Mouse (Mus musculus) limb, embryonic 14.5 days (tissue): ENCODE measurements at regions not wholly inside any gene's neighbourhood (a gene's known extent, or its start where the extent isn't known, plus 50 kb on each side); places are given as distances from the start of the nearest gene placed in this dataset.

ENCODE experiments used
- ATAC-seq: fragments of 200-750 bp; cut with Nextera tagmentation; 2 replicates; pipeline ENCODE4 v1.8.0; 2017; ENCODE audit warnings: low read depth, moderate number of reproducible peaks, moderate TSS enrichment; ENCODE audit not compliant: low FRiP score
- DNase-seq: peaks from one replicate; pipeline ENCODE4 v3.0.0-alpha.2; 2015; ENCODE audit warnings: low spot score
- H3K27ac ChIP-seq: fragments of 300-500 bp; sonication (generic); replicated peaks from 2 replicates; pipeline ENCODE4 v1.5.1; 2014; ENCODE audit warnings: low read depth, mild to moderate bottlenecking, low read length, moderate library complexity, mixed read lengths
- H3K27me3 ChIP-seq: fragments of 300-500 bp; sonication (generic); 2 replicates; pipeline ENCODE4 v1.6.1; 2014; ENCODE audit warnings: low read length, mixed read lengths; ENCODE audit not compliant: control insufficient read depth, insufficient read depth
- H3K36me3 ChIP-seq: fragments of 300-500 bp; sonication (generic); 2 replicates; pipeline ENCODE4 v1.6.1; 2014; ENCODE audit warnings: mild to moderate bottlenecking, low read length, moderate library complexity, mixed read lengths; ENCODE audit not compliant: control insufficient read depth, insufficient read depth
- H3K4me1 ChIP-seq: fragments of 300-500 bp; sonication (generic); 2 replicates; pipeline ENCODE4 v1.6.1; 2014; ENCODE audit warnings: antibody characterized with exemption, low read length, mixed read lengths; ENCODE audit not compliant: control insufficient read depth, insufficient read depth
- H3K4me2 ChIP-seq: fragments of 300-500 bp; sonication (generic); replicated peaks from 2 replicates; pipeline ENCODE4 v1.6.1; 2014; ENCODE audit warnings: low read depth, mild to moderate bottlenecking, low read length, moderate library complexity; ENCODE audit not compliant: severe bottlenecking
- H3K4me3 ChIP-seq: fragments of 300-500 bp; sonication (generic); replicated peaks from 2 replicates; pipeline ENCODE4 v1.5.1; 2014; ENCODE audit warnings: low read length
- H3K9ac ChIP-seq: fragments of 300-500 bp; sonication (generic); 2 replicates; pipeline ENCODE4 v1.6.1; 2014; ENCODE audit warnings: mild to moderate bottlenecking, low read depth, low read length, moderate library complexity; ENCODE audit not compliant: severe bottlenecking
- H3K9me3 ChIP-seq: fragments of 300-500 bp; sonication (generic); 2 replicates; pipeline ENCODE4 v1.6.1; 2016; ENCODE audit warnings: low read length; ENCODE audit not compliant: control insufficient read depth
- POLR2A ChIP-seq: fragments of 200-500 bp; IDR thresholded peaks from 2 replicates; pipeline ENCODE4 v1.8.0; 2012; ENCODE audit warnings: inconsistent platforms, mild to moderate bottlenecking, moderate library complexity, borderline replicate concordance; ENCODE audit not compliant: insufficient read depth, insufficient read length; ENCODE audit errors: extremely low read depth
- WGBS: fragments of 180-500 bp; shearing (Covaris S2); extraction: QIAGEN DNeasy Blood & Tissue Kit; methylation state at CpG from one replicate; pipeline ENCODE4 v1.1.7; 2014; 5-methylcytosine and 5-hydroxymethylcytosine counted together

DNA sequence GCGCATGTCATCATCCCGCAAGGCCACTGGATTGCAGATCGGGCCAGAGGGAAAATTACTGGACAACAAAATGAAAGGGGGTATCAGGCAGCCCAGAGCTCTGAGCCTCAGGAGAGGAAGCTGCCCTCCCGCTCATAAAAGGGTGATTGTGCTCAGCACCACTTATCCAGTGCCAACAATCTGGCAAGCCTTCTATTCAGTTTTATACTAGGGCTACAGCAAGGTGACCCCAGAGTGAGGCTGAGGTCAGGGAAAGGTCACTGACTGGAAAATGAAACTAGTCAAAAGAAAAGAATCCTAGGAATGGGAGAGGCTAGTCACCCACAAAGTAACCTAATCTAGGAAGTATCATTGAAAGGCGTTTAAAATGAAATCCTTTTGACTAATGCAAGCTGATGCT lies 198.5 kb upstream of the Tmem161b start:
- no peaks in the 10 kb centered on the region for H3K4me1 ChIP-seq
- no peak overlapping the region for H3K9ac ChIP-seq
- H3K27ac ChIP-seq = no peak overlapping the region
- ATAC-seq (no peak), DNase-seq (no peak)
- no peaks in the 10 kb centered on the region for H3K27me3 ChIP-seq
- no peak overlapping the region for H3K4me2 ChIP-seq
- no peak for TF ChIP-seq POLR2A
- no peaks in the 10 kb centered on the region for H3K9me3 ChIP-seq
- 68% methylated on average over 5 of the region's 5 CpGs for WGBS
- H3K4me3 ChIP-seq = no peak overlapping the region
- no peaks in the 10 kb centered on the region for H3K36me3 ChIP-seq

GRCm38 (mm10) chr13:84025348-84025747 lies 196.7 kb upstream of the Tmem161b start:
- WGBS = 88% methylated on average over 2 of the region's 2 CpGs
- no peak overlapping the region for H3K9ac ChIP-seq
- H3K27me3 ChIP-seq = no peaks in the 10 kb centered on the region
- no peak overlapping the region for H3K4me3 ChIP-seq
- no peak for DNase-seq
- no peak for ATAC-seq
- TF ChIP-seq POLR2A = no peak
- H3K36me3 ChIP-seq = no peaks in the 10 kb centered on the region
- no peak overlapping the region for H3K27ac ChIP-seq
- H3K9me3 ChIP-seq = no peaks in the 10 kb centered on the region
- no peaks in the 10 kb centered on the region for H3K4me1 ChIP-seq
- no peak overlapping the region for H3K4me2 ChIP-seq

- TF ChIP-seq POLR2A = no peak
- WGBS = 82% methylated on average over 6 of the region's 6 CpGs
- no peak overlapping the region for H3K27ac ChIP-seq
Observed at GRCm38 (mm10) chr13:84047736-84048135, 174.4 kb upstream of the Tmem161b start.

GRCm38 (mm10) chr13:84052221-84052620 lies 169.9 kb upstream of the Tmem161b start:
- Histone ChIP-seq H3K4me3 (no peak overlapping the region), H3K9me3 (no peaks in the 10 kb centered on the region), H3K4me2 (no peak overlapping the region), H3K4me1 (no peaks in the 10 kb centered on the region), H3K27ac (no peak overlapping the region), H3K9ac (no peak overlapping the region), H3K36me3 (no peaks in the 10 kb centered on the region), H3K27me3 (no peaks in the 10 kb centered on the region)
- no peak for DNase-seq
- TF ChIP-seq POLR2A = no peak
- ATAC-seq = no peak
- 58% methylated on average over 1 of the region's 1 CpGs for WGBS

More at GRCm38 (mm10) chr13:84047736-84048135, 174.4 kb upstream of the Tmem161b start:
- Histone ChIP-seq H3K27me3 (no peaks in the 10 kb centered on the region), H3K4me2 (no peak overlapping the region), H3K9me3 (no peaks in the 10 kb centered on the region), H3K4me1 (no peaks in the 10 kb centered on the region), H3K9ac (no peak overlapping the region), H3K4me3 (no peak overlapping the region), H3K36me3 (no peaks in the 10 kb centered on the region)
- DNase-seq (no peak), ATAC-seq (no peak)

GRCm38 (mm10) chr13:84054956-84055355 lies 167.1 kb upstream of the Tmem161b start:
- TF ChIP-seq POLR2A = no peak
- Histone ChIP-seq H3K27ac (no peak overlapping the region), H3K27me3 (no peaks in the 10 kb centered on the region), H3K36me3 (no peaks in the 10 kb centered on the region), H3K4me2 (no peak overlapping the region), H3K9ac (no peak overlapping the region), H3K4me1 (no peaks in the 10 kb centered on the region), H3K4me3 (no peak overlapping the region), H3K9me3 (no peaks in the 10 kb centered on the region)
- WGBS = 74% methylated on average over 7 of the region's 7 CpGs
- ATAC-seq (no peak), DNase-seq (no peak)

GRCm38 (mm10) chr13:84055576-84055975 lies 166.5 kb upstream of the Tmem161b start:
- no peaks in the 10 kb centered on the region for H3K4me1 ChIP-seq
- H3K27ac ChIP-seq = no peak overlapping the region
- H3K4me2 ChIP-seq = no peak overlapping the region
- no peak overlapping the region for H3K9ac ChIP-seq
- ATAC-seq (no peak), DNase-seq (no peak)
- no peaks in the 10 kb centered on the region for H3K36me3 ChIP-seq
- no peaks in the 10 kb centered on the region for H3K9me3 ChIP-seq
- H3K27me3 ChIP-seq = no peaks in the 10 kb centered on the region
- TF ChIP-seq POLR2A = no peak
- H3K4me3 ChIP-seq = no peak overlapping the region
